Mouse (Mus musculus) telencephalon, adult 2 months (tissue): ENCODE measurements around the gene Pald1.

ENCODE experiments used
- DNase-seq: peaks from one replicate; pipeline ENCODE4 v3.0.0-alpha.2; 2011; ENCODE audit warnings: low read depth, low spot score

Gene Pald1

DNA sequence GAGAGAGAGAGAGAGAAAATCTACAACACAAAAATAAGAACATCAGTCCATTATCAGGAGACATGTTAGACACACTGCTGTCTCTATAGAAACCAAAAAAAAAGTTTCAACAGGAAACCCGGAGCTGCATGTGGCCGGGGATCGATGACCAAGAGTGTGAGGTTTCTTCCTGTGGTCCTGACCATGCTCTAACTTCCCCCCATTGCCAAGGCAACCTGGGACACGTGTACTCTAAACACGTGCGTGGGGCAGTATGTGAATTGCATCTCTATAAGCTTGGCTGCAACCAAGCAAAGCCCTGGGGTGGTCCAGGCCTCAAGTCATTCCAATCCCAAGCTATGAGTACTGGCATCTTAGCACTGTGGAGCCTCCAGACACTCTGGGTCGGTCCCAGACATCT lies 48.8 kb downstream of the Pald1 start:
- DNase-seq, result no peak

DNA sequence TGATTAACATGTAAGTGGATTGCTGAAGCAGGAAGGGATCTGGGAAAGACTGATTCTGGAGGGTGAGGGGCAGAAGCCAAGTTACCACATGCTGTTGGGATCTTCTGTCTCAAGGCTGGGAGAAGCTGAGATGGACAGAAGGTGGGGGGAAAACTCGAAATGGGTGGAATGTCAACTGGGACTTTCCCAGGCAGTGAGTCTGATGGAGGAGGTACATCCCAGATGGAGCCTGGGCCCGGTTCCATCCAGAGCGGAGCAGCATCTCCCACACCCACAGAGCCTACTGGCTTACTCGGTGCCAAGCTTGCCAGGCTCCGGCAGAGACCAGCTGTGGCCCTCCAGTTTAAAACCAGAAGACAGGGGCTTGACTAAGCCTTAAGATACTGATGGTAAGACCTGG lies 52.3 kb downstream of the Pald1 start:
- peak; percentile 83 for DNase-seq

DNA sequence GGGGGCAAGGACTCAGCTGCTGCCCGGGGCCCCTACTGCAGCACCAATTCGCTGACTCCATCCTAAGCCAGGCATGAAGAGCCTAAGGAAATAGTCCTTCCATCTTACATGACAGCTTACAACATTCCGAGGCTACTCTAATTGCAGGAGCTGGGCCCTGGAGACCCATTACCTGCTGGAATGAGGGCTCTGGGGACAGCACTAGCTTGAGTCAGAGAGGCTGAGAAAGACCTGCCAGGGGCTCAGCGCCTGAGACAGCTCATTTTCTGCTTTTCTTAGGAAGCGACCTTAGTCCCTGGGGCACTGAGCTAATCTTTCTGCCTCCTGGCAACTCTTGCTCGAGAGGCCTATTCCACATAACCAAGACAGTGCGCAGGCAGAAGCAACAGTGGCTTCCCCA lies 54.4 kb downstream of the Pald1 start:
- no peak for DNase-seq

DNA sequence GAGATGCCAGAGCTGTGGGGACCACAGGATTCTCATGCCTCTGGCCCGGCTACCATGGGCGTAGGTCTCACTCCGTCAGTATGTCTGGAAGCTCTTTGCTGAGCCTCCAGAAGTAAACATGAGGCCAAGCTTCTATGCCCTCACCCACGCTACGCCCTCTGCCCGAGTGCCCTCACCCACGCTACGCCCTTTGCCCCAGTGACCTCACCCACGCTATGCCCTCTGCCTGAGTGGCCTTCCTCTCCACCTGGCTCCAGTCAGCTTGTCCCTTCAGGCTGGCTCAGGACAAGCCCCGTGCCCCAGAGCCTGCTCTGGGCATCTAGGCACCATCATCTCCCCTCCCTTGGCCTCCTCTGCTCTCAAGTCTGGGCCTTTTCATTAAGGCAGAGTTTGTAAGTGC lies 55.8 kb downstream of the Pald1 start:
- no peak for DNase-seq

DNA sequence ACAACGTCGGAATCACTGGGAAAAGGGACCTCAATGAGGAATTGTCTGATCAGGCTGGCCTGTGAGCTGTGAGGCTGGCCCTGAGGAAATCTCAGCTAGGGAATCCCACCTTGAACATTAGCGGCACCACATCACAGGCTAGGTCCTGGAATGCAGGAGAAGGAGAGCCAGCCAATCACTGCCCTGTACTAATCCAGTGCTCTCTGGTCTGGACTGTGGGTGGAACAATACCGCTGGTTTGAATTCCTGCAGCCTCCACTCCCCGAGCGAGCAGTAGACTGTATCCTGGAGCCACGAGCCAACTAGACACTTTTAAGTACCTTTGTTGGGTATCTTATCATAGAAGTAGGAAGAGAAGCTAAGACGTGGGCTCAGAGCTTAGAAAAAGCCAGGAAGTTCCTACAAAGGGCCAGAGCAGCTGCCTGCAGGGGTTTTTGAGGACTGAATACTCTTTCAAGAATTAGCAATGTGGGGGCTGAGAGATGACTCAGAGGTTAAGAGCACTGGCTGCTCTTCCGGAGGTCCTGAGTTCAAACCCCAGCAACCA lies 57.5 kb downstream of the Pald1 start:
- no peak for DNase-seq

DNA sequence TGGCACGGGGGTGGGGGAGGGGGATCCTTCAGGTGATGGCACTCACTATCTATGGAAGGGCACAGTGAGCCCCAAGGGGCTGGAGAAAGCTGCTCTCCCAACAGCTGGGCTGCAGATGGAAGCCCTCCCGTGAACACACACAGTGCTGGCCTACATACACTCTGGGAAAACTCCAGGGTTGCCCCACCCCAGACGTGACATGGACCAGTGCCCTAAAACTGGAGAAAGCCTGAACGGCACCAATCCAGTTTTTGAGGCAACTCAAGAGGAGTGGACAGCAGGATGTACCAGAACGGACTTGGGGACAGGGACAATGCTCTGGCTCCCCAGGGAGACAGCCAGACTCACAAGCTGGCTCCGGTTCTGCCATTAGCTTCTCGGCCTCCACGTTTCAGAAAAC lies 58.6 kb downstream of the Pald1 start:
- no peak for DNase-seq

DNA sequence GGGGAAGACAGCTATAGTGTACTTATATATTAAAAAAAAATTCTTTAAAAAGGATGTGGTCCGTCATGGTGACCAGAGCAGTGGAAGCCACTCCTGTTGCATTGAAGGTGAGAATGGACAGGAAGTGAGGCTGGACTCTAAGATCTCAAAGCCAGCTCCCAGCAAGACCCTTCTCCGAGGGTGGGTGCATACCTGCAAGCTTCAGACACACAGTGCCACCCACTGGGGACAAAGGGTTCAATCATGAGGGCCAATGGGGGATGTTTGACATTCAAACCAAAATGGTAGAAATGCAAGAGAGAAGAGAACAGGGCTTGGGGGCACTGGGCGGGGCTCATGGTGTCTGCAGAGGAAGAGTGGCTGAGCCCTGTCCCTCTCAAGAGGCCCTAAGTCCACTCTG lies 64.8 kb downstream of the Pald1 start:
- no peak for DNase-seq

DNA sequence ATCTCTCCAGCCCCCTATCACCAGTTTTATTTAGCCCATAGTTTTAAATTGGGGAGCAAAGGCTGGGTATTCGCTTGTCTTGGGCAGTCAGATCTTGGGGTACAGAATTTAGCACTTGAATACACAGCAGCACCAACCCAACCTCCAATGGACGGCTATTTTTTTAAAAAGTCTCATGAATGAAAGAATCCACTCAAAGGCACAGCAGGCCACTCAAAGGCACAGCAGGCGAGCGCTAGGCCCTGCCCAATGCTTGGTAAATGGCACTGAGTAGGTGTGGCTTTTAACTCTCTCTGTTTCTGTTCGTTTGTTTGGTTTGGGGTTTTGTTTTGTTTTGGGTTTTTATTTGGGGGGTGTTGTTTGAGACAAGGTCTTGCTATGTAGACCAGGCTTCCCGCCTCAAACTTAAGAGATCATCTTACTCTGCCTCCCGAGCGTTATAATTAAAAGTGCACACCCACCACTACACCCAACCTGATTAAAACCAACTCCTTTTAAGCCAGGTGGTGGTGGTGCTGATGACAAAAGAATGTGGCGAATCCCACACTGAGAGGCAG lies 67.9 kb downstream of the Pald1 start:
- DNase-seq, result no peak

DNA sequence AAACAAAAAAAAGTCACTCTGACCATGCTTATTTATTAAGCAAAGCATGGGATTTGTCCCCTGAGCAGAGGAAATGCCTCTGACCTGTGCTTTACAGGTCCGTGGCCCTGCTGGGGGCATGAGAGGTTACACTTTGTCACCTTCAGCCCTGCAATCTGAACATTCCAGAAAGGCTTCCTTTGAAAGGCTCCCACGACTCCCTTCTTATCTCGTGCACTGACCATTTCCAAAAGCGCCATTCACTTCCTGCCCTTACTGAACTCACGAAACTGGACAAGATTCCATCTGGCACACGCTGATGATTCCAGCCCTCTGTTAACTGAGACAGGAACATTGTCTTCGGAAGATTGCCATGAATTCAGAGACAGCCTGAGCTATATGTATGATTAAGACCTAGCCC lies 69.6 kb downstream of the Pald1 start:
- no peak for DNase-seq

DNA sequence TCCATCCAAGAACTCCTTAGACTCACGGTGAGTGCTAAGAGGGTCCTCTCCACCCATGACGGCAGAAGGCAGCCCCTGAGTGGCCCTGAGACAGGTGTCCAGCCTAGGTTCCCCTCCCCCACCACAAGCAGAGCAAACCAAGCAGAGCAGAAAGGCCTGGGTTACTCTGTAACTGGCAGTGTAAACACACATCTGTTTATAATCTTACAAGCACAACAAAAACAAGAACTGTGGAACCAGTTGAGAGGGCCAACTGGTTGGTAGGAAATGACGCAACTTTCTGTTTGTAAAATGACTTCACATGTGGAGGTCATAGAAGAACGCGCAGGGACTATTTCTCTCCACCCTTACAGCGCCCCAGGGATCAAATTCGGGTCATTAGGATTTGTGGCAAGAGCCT lies 70.6 kb downstream of the Pald1 start:
- no peak for DNase-seq

DNA sequence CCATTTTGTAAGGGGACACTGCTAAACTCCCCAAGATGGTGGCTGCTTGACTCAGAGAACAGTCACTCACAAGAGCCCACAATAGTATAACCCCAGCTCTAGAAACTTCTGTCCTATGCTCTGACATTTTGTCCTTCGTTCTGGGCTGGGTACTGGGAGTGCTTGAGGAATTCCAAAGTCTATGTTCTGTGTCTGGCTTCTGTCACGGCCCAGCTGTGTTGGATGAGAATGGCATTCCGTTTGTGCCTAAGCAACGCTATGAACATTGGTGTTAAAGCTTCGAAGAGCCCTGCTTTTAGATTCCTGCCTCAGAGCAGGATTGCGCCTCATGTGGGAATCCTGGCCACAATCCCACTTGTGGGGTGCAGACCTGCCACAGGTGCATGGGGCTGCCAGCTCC lies 71.2 kb downstream of the Pald1 start:
- no peak for DNase-seq

DNA sequence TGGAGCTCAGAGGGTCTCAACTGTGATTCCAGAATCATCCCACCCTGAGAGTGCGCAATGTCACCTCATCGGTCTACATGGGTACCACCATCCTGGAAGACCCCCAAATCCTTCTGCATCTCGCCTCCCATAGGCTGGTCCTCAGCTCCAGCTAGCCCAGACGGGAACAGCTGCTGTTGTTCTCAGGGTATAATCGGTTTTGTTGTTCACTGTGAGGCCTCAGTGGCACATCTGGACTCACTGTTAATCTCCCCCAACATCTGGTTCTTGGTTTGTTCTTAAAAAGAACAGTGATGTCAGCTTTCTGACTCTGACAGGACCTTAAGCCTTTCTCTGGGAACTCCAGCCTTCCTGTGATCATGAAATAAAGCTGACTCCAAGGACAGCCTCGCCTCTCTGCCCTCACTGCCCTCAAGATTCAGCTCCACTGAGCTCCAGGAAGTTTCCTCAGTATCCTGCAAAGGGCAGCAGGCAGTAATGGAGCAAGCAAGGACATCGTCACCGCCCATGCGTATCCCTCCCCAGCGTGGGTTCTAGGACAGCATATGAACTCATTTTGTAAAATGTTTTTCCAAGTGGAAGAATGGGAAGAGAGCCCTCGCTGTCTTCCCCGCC lies 74.5 kb downstream of the Pald1 start:
- DNase-seq, result no peak

DNA sequence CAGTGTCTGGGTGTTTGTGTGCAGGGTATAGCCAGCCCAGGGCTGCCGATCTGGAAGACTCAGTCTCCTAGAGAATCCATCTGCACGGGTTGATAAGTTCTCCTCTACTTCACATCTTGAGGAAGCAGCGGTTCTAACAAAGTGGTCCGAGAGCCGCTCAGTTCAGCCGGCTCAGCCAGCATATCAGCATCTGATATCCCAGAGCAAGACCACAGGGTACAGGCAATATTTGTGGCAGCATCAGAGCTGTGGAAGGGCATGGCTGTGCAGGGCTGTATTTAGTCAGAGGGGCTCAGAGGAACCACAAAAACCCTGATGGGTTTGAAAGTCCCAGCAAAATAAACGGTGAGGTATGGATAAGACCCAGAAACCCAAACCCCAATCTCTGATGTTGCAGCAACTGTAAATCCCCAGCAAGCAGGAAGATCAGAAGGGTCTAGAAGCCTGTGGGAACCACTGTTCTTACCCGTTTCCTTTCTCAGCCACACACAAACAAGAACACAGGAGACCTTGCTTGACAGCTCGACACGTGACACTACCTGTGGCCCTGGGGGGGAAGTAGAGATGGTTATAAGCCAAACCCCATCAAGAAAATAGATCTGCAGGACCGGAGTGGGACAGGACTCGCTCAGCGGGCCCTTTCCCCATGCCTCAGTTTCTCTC lies 77.3 kb downstream of the Pald1 start:
- DNase-seq, result no peak

DNA sequence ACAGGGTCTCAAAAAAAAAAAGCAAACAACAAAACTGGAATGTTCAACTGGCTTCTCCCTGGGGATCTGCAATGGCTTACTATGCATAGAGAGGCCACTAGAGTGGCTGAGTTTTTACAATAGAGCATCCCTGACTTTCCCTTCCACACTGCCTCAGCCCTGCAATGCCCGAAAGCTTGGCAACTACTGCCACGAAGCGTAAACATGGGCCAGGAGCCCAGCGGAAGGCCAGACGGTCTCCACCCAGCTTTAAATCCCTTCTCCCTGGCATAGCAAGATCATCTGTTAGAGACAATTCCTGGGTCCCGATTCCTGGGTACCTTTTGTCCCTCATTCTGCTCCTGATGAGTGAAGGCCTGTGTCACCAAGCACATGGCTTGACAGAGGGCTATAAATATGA lies 79.3 kb downstream of the Pald1 start:
- no peak for DNase-seq

DNA sequence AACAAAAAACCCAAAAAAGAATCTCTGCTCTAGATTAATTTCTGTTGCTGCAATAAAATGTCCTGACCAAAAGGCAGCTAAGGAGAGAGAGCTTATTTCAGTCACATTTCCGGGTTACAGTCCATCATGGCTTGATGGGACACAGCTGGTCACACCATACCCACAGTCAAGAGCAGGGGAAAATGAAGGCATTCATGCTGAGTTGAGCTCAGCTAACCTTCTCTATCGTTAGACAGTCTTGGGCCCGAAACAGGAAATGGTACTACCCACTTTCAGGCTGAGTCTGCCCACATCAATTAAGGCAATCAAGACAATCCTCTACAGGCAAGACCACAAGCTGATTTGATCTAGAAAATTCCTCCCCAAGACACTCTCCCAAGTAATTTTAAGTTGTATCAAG lies 82.3 kb downstream of the Pald1 start:
- no peak for DNase-seq

DNA sequence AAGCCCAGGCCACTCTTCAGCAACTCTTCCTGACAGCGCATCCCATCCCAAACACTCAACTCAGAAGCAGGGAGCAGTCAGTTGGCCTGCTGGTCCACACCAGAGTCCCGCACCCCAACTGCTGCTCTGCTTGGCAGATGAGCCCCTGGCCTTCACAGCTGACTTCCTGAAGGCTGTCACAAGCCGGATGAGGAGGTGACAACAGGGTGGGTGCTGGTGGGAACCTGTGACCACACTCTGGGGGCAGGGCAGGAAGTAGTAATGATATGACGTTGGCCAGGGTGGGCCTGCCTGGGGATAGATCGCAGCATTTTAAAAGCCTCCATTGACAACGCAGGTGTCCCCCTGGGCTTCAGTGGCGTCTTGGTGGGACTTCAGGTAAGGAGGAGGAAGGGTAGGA lies 85.9 kb downstream of the Pald1 start, which contains the start of gene Prf1:
TSS of gene Prf1 (plus strand) at position 357 of the 400 bp plus-strand sequence.
- no peak for DNase-seq

DNA sequence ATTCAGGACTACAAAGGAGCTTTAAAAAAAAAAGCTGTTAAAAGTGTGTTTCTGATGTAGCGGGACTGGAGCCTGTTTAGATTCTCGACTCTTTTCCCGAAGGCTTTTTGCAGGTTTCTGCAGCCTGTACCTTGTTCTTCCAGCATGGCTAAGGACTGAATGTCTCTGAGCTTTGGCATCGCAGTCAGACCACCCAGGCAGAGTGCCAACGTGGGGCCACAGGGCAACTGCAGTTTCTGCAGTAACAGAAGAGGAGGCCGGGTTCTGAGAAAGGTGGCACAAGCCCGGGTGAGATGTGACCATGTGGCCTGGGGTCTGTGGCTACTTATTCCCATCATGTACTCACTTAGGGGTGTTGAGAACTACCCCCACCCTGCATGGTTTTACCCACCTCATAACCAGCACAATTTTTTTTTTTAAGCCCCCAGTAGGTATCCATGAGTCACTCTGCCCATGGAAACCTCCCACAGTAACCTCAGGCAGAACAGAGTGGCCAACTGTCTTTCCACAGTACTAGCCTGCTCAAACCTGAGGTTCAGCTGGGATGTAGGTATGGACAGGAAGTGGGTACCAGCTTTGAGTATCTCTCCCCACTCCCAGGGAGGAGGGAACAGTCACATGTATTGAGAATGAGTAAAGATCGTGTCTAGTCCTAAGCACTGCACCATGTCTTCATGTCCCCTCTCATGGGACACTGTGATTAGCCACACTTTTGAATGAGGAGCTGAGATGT lies 86.5 kb downstream of the Pald1 start:
- DNase-seq, result no peak

DNA sequence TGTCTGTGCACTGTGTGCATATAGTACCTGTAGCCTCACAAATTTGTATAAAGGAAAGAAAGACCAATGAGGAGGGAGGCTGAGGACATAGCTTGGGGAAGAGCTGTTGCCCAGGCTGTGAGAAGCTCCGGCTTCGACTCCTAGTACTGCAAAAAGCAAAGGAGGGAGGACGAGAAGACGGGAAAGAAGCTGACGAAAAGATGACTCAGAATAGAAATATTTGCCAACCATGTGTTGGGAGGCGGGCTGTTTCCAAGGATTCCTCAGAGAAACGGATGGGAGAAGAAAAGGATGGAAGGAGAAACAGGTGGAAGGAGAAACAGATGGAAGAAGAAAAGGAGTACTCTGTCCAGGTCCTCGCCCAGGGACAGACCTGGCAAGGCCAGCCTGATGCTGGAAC lies 89.1 kb downstream of the Pald1 start:
- peak; percentile 32 for DNase-seq

DNA sequence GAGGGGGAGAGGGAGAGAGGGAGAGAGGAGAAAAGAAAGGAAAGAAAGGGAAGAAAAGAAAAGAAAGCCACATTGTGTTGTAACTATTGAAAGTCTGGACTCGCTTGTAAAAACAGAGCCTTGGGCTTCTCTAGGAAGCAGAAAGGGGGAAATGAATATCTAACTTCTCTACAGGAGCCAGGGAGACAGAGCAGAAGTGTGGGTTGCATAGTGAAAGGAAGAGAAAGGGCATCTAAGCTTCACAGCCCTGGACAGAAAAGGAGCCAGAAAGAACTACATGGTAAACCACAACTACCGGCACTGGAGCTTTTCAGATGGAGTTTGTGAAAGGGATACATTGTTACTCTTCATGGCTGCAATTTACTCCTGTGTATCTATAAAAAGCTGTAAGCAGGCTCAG lies 92.9 kb downstream of the Pald1 start:
- no peak for DNase-seq

DNA sequence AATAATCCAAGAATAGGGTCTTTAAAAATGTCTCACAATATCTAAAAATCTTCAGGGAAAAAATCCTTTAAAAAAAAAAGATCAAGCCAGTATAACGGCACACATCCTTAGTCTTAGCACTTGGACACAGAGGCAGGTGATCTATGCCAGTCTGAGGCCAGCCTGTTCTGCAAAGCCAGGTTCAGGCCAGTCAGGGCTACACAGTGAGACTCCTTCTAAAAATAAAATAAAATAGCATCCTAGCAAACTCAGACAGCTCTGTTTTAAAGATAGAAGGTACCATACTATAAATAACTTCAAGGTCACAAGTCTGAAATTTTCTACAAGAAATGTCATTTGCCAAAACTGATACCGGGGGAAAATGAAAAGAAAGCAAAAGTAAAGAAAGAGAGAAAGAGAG lies 93.3 kb downstream of the Pald1 start:
- DNase-seq, result no peak

DNA sequence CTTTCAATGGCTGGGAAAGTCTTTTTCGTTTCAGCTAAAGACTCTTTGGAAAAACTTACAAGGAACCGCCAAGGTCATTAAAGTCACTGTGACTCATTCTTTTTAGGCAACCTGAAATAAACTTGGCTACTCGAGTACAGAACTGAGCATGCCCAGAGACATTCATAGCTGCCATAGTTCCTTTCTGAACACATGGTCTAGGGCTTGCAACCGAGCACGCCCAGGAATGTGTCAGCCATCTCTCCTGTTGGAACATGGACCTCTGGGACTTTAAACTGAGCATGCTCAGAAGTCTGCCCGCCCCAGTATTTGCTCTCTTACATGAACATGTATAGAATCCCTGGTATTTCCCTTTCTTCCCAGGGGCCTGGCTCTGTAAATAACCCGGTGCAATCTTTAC lies 97.1 kb downstream of the Pald1 start:
- no peak for DNase-seq

DNA sequence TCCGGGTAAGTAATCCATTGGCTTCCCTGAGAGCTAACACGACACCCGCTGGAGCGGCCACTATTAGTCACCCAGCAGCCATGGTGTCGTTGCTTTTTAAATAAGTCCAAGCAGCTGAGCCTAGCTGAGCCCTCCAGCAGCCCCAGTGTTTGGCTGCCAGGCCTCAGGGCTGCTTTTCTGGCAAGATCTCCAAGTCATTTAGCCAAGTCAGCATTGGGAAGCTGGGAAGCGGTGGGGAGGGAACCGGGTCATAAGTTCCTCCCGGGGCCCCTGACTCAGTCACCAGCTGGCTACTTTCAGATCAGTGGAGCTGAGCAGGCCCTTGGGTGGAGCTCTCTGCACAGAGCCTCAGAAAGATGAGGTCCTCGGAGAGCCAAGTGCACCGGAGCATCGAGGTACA lies 98.1 kb downstream of the Pald1 start:
- no peak for DNase-seq

DNA sequence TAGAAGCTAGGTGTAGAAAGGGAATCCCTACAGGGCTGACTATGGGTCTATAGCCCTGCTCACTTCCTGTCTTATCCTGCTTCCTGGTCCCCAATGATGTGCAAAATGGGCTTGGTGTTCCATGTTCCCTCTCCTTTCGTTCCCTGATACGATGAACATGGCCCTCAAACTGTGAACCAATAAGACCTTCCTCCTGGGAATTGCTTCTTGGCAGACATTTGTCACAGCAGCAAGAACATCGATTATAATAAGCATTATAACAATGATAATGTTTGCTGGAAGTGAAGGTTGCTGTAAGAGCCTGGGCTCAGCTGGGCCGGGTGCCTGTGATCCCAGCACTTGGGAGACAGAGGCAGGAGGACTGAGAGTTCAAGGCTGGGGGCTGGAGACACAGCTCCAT lies 99.0 kb downstream of the Pald1 start:
- no peak for DNase-seq
